In genomic region chr2:21187576-21187975, GRCm38 (mm10) we compare ENCODE assay signal across 9 mouse cellular contexts. TPM values are rescaled to one million over a fixed set of nuclear protein-coding genes. Genes with fewer than 3 reads are reported as not detected.
A peak's percentile ranks its signal among the peaks of the same experiment; 100 is the strongest.
DNase-seq lines count a peak whose midpoint lies in the region; ATAC-seq and TF ChIP-seq lines count a peak whose summit lies in the region.
"Had no signal": no experiment of that assay in that cellular context is flagged by ENCODE, and none has a peak within 500 bp of the region (broad histone marks: within the 10 kb centered on the region; RNA-seq: fewer than 3 reads in every experiment).

No protein-coding gene starts in this region.

- H3K27ac ChIP-seq in forebrain, postnatal 0 days (ENCODE audit: low read depth, low read length) = no peak overlapping the region
- no peak overlapping the region for H3K27ac ChIP-seq in forebrain, embryonic 13.5 days
- H3K27ac ChIP-seq: macrophage had no signal

- ATAC-seq in forebrain, postnatal 0 days = no peak
- ATAC-seq in forebrain, embryonic 13.5 days = no peak

- no peaks in the 10 kb centered on the region for H3K36me3 ChIP-seq in forebrain, postnatal 0 days (ENCODE audit: insufficient read depth)
- no peaks in the 10 kb centered on the region for H3K36me3 ChIP-seq in forebrain, embryonic 13.5 days (ENCODE audit: poor library complexity, severe bottlenecking)
- H3K36me3 ChIP-seq in splenic B cell, adult 2 months (ENCODE audit: control insufficient read depth, insufficient read depth, low read length, poor library complexity, severe bottlenecking) = no peaks in the 10 kb centered on the region

- peak; percentile 72 for TF ChIP-seq CTCF in forebrain, postnatal 0 days (IDR thresholded peaks at IDR 0.05; ENCODE audit: low read depth)

- H3K9me3 ChIP-seq in forebrain, postnatal 0 days (ENCODE audit: low read length) = no peaks in the 10 kb centered on the region
- no peaks in the 10 kb centered on the region for H3K9me3 ChIP-seq in forebrain, embryonic 13.5 days (replicated peaks)

- no peaks in the 10 kb centered on the region for H3K4me1 ChIP-seq in forebrain, postnatal 0 days (ENCODE audit: insufficient read depth)
- no peaks in the 10 kb centered on the region for H3K4me1 ChIP-seq in forebrain, embryonic 13.5 days

- no peak overlapping the region for H3K9ac ChIP-seq in forebrain, postnatal 0 days
- H3K9ac ChIP-seq in forebrain, embryonic 13.5 days = no peak overlapping the region

- no peak overlapping the region for H3K4me3 ChIP-seq in forebrain, postnatal 0 days (ENCODE audit: low read depth, low read length)
- H3K4me3 ChIP-seq in forebrain, embryonic 13.5 days = no peak overlapping the region

- no peaks in the 10 kb centered on the region for H3K27me3 ChIP-seq in forebrain, postnatal 0 days (ENCODE audit: insufficient read depth, low read length)
- no peaks in the 10 kb centered on the region for H3K27me3 ChIP-seq in forebrain, embryonic 13.5 days
- H3K27me3 ChIP-seq in splenic B cell, adult 2 months (ENCODE audit: control insufficient read depth, insufficient read depth, low read length, poor library complexity, severe bottlenecking) = no peaks in the 10 kb centered on the region

- DNase-seq in forebrain, postnatal 0 days = peak; percentile 47
- DNase-seq in B cell, adult 2 months = peak; percentile 65 to 68
- DNase-seq in adrenal gland, postnatal 14 days = peak; percentile 77
- peak; percentile 28 to 92 for DNase-seq in frontal cortex, adult 2 months (ENCODE audit: extremely low spot score in 1 of 2, low spot score in 1 of 2)
- DNase-seq in layer of hippocampus, adult 8-10 months (ENCODE audit: low spot score in 2 of 2) = peak; percentile 35 to 79
- peak; percentile 85 for DNase-seq in lung, postnatal 36 days
- peak; percentile 80 for DNase-seq in splenic B cell, adult 2 months (ENCODE audit: low read depth, low spot score)

- H3K4me2 ChIP-seq in forebrain, postnatal 0 days (ENCODE audit: low read depth) = no peak overlapping the region
- H3K4me2 ChIP-seq in forebrain, embryonic 13.5 days = no peak overlapping the region

- WGBS in forebrain, postnatal 0 days = 50% methylated on average over 7 of the region's 7 CpGs
- WGBS in forebrain, embryonic 13.5 days = 58% methylated on average over 7 of the region's 7 CpGs

RNA-seq across cellular contexts. Expression of gene Enkur, which starts 17.6 kb away (rescaled TPM):
- total RNA-seq in forebrain, postnatal 0 days (2014; rRNA removed) = 4.5 and 5.4 TPM in 2 replicates
- 5.2 and 8.1 TPM in 2 replicates for polyA plus RNA-seq in forebrain, postnatal 0 days (2015; fragmentation: Nextera tagmentation; extraction: Ambion mirVana)
- polyA plus RNA-seq in forebrain, embryonic 13.5 days (2015; fragmentation: Nextera tagmentation; extraction: Ambion mirVana) = 2.1 and 2.3 TPM in 2 replicates
- total RNA-seq in adrenal gland, postnatal 14 days (2021) = 1.1 and 1.7 TPM in 2 replicates
- 3.7 and 4.1 TPM in 2 replicates for polyA plus RNA-seq in frontal cortex, adult 2 months (2012; rRNA removed)
- 1 to 10 TPM; 2.2 to 3.2 (median 2.8) TPM for total RNA-seq in layer of hippocampus, adult 8-10 months (2022)
- polyA plus RNA-seq: macrophage had no signal

RNA-seq across cellular contexts. Expression of gene Thnsl1, which starts 17.9 kb away (rescaled TPM):
- total RNA-seq in forebrain, postnatal 0 days (2014; rRNA removed) = 21.8 and 22.8 TPM in 2 replicates
- 17.6 and 19.4 TPM in 2 replicates for polyA plus RNA-seq in forebrain, postnatal 0 days (2015; fragmentation: Nextera tagmentation; extraction: Ambion mirVana)
- 20.2 and 21.7 TPM in 2 replicates for polyA plus RNA-seq in forebrain, embryonic 13.5 days (2015; fragmentation: Nextera tagmentation; extraction: Ambion mirVana)
- 6.9 and 8.3 TPM in 2 replicates for total RNA-seq in adrenal gland, postnatal 14 days (2021)
- 13.1 and 14.9 TPM in 2 replicates for polyA plus RNA-seq in frontal cortex, adult 2 months (2012; rRNA removed)
- 10 to 100 TPM; 15.6 to 25.5 (median 23.3) TPM for total RNA-seq in layer of hippocampus, adult 8-10 months (2022)
